9 mouse cellular contexts compared by ENCODE assay signal in genomic region chr16:5232982-5233381, GRCm38 (mm10). TPM values are rescaled to one million over a fixed set of nuclear protein-coding genes. Genes with fewer than 3 reads are reported as not detected.
DNase-seq lines count a peak whose midpoint lies in the region; ATAC-seq and TF ChIP-seq lines count a peak whose summit lies in the region.
"Had no signal": no experiment of that assay in that cellular context is flagged by ENCODE, and none has a peak within 500 bp of the region (broad histone marks: within the 10 kb centered on the region; RNA-seq: fewer than 3 reads in every experiment).

No protein-coding gene starts in this region.

- peaks cover 12% of the 10 kb centered on the region for H3K4me1 ChIP-seq in heart, embryonic 12.5 days (replicated peaks)
- H3K4me1 ChIP-seq in cortical plate, adult 2 months (ENCODE audit: control insufficient read depth, insufficient read depth, low read length) = peaks cover 3% of the 10 kb centered on the region; the same call in 1 of the 2 replicates
- H3K4me1 ChIP-seq in hindbrain, embryonic 12.5 days = peaks cover 7% of the 10 kb centered on the region
- H3K4me1 ChIP-seq in midbrain, embryonic 10.5 days = peaks cover 9% of the 10 kb centered on the region

- TF ChIP-seq POLR2A in cortical plate, adult 2 months (IDR thresholded peaks at IDR 0.05; ENCODE audit: extremely low read depth, insufficient read depth, low read length) = no peak

- intact Hi-C loops in heart, postnatal 25 days (cut with DNase I) = no loop called here

- H3K36me3 ChIP-seq in heart, embryonic 12.5 days = 0 out of 2 replicates have a peak, but pooled peaks cover 8% of the 10 kb centered on the region
- 0 out of 2 replicates have a peak, but pooled peaks cover 7% of the 10 kb centered on the region for H3K36me3 ChIP-seq in hindbrain, embryonic 12.5 days
- H3K36me3 ChIP-seq in midbrain, embryonic 10.5 days = 0 out of 2 replicates have a peak, but pooled peaks cover 7% of the 10 kb centered on the region

- no peaks in the 10 kb centered on the region for H3K27me3 ChIP-seq in heart, embryonic 12.5 days (replicated peaks)
- H3K27me3 ChIP-seq in hindbrain, embryonic 12.5 days = no peaks in the 10 kb centered on the region
- H3K27me3 ChIP-seq in midbrain, embryonic 10.5 days (ENCODE audit: low read depth, poor library complexity, severe bottlenecking) = no peaks in the 10 kb centered on the region

- TF ChIP-seq CTCF in cortical plate, adult 2 months (IDR thresholded peaks at IDR 0.05; ENCODE audit: extremely low read depth, insufficient read depth, low read length) = no peak

- no peak for ATAC-seq in heart, embryonic 12.5 days (ENCODE audit: insufficient number of reproducible peaks, low FRiP score)
- peak; percentile 23; the same call in 1 of the 2 replicates for ATAC-seq in hindbrain, embryonic 12.5 days (ENCODE audit: low FRiP score)
- no peak for ATAC-seq in monocyte, adult 5-6 weeks (replicated peaks; ENCODE audit: insufficient number of reproducible peaks, low FRiP score, low TSS enrichment, poor library complexity, severe bottlenecking)

- H3K9ac ChIP-seq in heart, embryonic 12.5 days = no peak overlapping the region
- H3K9ac ChIP-seq in hindbrain, embryonic 12.5 days = no peak overlapping the region

- 76% methylated on average over 4 of the region's 4 CpGs for WGBS in heart, embryonic 12.5 days
- WGBS in hindbrain, embryonic 12.5 days = 72% methylated on average over 4 of the region's 4 CpGs
- WGBS in midbrain, embryonic 10.5 days = 71% methylated on average over 4 of the region's 4 CpGs

- peak overlapping the region; percentile 99 for H3K4me3 ChIP-seq in heart, embryonic 12.5 days
- H3K4me3 ChIP-seq in cortical plate, adult 2 months (ENCODE audit: insufficient read depth, low read length) = peak overlapping the region; percentile 76; the same call in 1 of the 2 replicates
- H3K4me3 ChIP-seq in hindbrain, embryonic 12.5 days = peak overlapping the region; percentile 75
- H3K4me3 ChIP-seq in midbrain, embryonic 10.5 days = peak overlapping the region; percentile 85

- no peak overlapping the region for H3K27ac ChIP-seq in heart, embryonic 12.5 days (ENCODE audit: poor library complexity, severe bottlenecking)
- H3K27ac ChIP-seq in cortical plate, adult 2 months (ENCODE audit: insufficient read depth, low read length) = no peak overlapping the region
- H3K27ac ChIP-seq in hindbrain, embryonic 12.5 days = no peak overlapping the region
- H3K27ac ChIP-seq in midbrain, embryonic 10.5 days (replicated peaks) = peak overlapping the region; percentile 75

- peak overlapping the region; percentile 92 for H3K4me2 ChIP-seq in heart, embryonic 12.5 days
- H3K4me2 ChIP-seq in hindbrain, embryonic 12.5 days (replicated peaks) = peak overlapping the region; percentile 92

- DNase-seq in heart, postnatal 25 days (ENCODE audit: low spot score) = no peak
- DNase-seq in midbrain, embryonic 10.5 days (ENCODE audit: low spot score) = no peak
- no peak for DNase-seq in c-Kit-positive CD71-positive TER-119-positive erythroid progenitor cells, embryonic 14.5 days (ENCODE audit: low spot score)
- no peak for DNase-seq in cerebellum, adult 11 months

- H3K9me3 ChIP-seq in heart, embryonic 12.5 days (replicated peaks) = peaks cover 6% of the 10 kb centered on the region; the same call in 1 of the 2 replicates
- H3K9me3 ChIP-seq in hindbrain, embryonic 12.5 days (replicated peaks) = no peaks in the 10 kb centered on the region
- no peaks in the 10 kb centered on the region for H3K9me3 ChIP-seq in midbrain, embryonic 10.5 days (replicated peaks)

RNA-seq across cellular contexts. Expression of gene Alg1, which starts 0.4 kb away (rescaled TPM):
- polyA plus RNA-seq in heart, embryonic 12.5 days (2016; fragmentation: Nextera tagmentation; extraction: Ambion mirVana) = 23.9 and 24.6 TPM in 2 replicates
- 10 to 100 TPM; 12.1 to 12.3 TPM for total RNA-seq in heart, postnatal 25 days (2021)
- 52.7 and 58.7 TPM in 2 replicates for polyA plus RNA-seq in cortical plate, adult 2 months (2012; rRNA removed)
- 29.9 and 32.7 TPM in 2 replicates for polyA plus RNA-seq in hindbrain, embryonic 12.5 days (2016; fragmentation: Nextera tagmentation; extraction: Ambion mirVana)
- polyA plus RNA-seq in midbrain, embryonic 10.5 days (2016; fragmentation: Nextera tagmentation; extraction: Ambion mirVana) = 25.0 and 25.3 TPM in 2 replicates
- total RNA-seq in monocyte, adult 5-6 weeks (2017) = 22.9 to 28.0 TPM (median 23.8 TPM) in 3 replicates

RNA-seq across cellular contexts. Expression of gene AU021092, which starts 10.9 kb away (rescaled TPM):
- 2.5 and 3.2 TPM in 2 replicates for polyA plus RNA-seq in heart, embryonic 12.5 days (2016; fragmentation: Nextera tagmentation; extraction: Ambion mirVana)
- total RNA-seq in heart, postnatal 25 days (2021) = 10 to 100 TPM; 19.3 to 22.8 TPM
- polyA plus RNA-seq in cortical plate, adult 2 months (2012; rRNA removed) = 8.6 and 9.3 TPM in 2 replicates
- 5.8 and 6.3 TPM in 2 replicates for polyA plus RNA-seq in hindbrain, embryonic 12.5 days (2016; fragmentation: Nextera tagmentation; extraction: Ambion mirVana)
- polyA plus RNA-seq in midbrain, embryonic 10.5 days (2016; fragmentation: Nextera tagmentation; extraction: Ambion mirVana) = 2.4 and 4.5 TPM in 2 replicates
- not detected in 3 replicates for total RNA-seq in monocyte, adult 5-6 weeks (2017)
- polyA plus RNA-seq: CD4-positive, CD25-positive, alpha-beta regulatory T cell, adult 4 months had no signal

RNA-seq across cellular contexts. Expression of gene Eef2kmt, which starts 22.8 kb away (rescaled TPM):
- 17.2 and 19.5 TPM in 2 replicates for polyA plus RNA-seq in heart, embryonic 12.5 days (2016; fragmentation: Nextera tagmentation; extraction: Ambion mirVana)
- total RNA-seq in heart, postnatal 25 days (2021) = 1 to 10 TPM; 8.7 to 9.7 TPM
- polyA plus RNA-seq in cortical plate, adult 2 months (2012; rRNA removed) = 10.0 and 10.9 TPM in 2 replicates
- 9.5 and 11.6 TPM in 2 replicates for polyA plus RNA-seq in hindbrain, embryonic 12.5 days (2016; fragmentation: Nextera tagmentation; extraction: Ambion mirVana)
- 20.4 and 21.4 TPM in 2 replicates for polyA plus RNA-seq in midbrain, embryonic 10.5 days (2016; fragmentation: Nextera tagmentation; extraction: Ambion mirVana)
- total RNA-seq in monocyte, adult 5-6 weeks (2017) = 3.8 to 19.9 TPM (median 13.2 TPM) in 3 replicates

RNA-seq across cellular contexts. Expression of gene Nagpa, which starts 29.2 kb away (rescaled TPM):
- polyA plus RNA-seq in heart, embryonic 12.5 days (2016; fragmentation: Nextera tagmentation; extraction: Ambion mirVana) = 14.0 and 15.4 TPM in 2 replicates
- total RNA-seq in heart, postnatal 25 days (2021) = 10 to 100 TPM; 11.7 to 15.4 TPM
- polyA plus RNA-seq in cortical plate, adult 2 months (2012; rRNA removed) = 17.4 and 19.4 TPM in 2 replicates
- 12.9 and 14.1 TPM in 2 replicates for polyA plus RNA-seq in hindbrain, embryonic 12.5 days (2016; fragmentation: Nextera tagmentation; extraction: Ambion mirVana)
- 16.4 and 18.9 TPM in 2 replicates for polyA plus RNA-seq in midbrain, embryonic 10.5 days (2016; fragmentation: Nextera tagmentation; extraction: Ambion mirVana)
- total RNA-seq in monocyte, adult 5-6 weeks (2017) = 66.9 to 77.6 TPM (median 67.0 TPM) in 3 replicates
